Mouse (Mus musculus): Measurements from ENCODE around the gene Olfr16. TPM values are rescaled to one million over a fixed set of nuclear protein-coding genes. Genes with fewer than 3 reads are reported as not detected.

Olfr16 gene
- polyA plus RNA-seq, 1 experiment from 2014 or later = not detected

Other genes starting within 250 kb of the Olfr16 start
- gene Apcs, start 55.4 kb upstream of the Olfr16 start, polyA plus RNA-seq (2016; fragmentation: Nextera tagmentation; extraction: Ambion mirVana) = not detected in 2 replicates
- gene Olfr1408, start 187.0 kb downstream of the Olfr16 start, polyA plus RNA-seq (2016; fragmentation: Nextera tagmentation; extraction: Ambion mirVana) = not detected in 2 replicates
- 0.05 TPM in 1 of 2 replicates, not detected in the other for gene Olfr1406, start 240.2 kb downstream of the Olfr16 start, polyA plus RNA-seq (2016; fragmentation: Nextera tagmentation; extraction: Ambion mirVana)
- gene Olfr218, start 247.4 kb downstream of the Olfr16 start, polyA plus RNA-seq (2016; fragmentation: Nextera tagmentation; extraction: Ambion mirVana) = not detected in 2 replicates